Mouse (Mus musculus) A20 (cell line): ENCODE measurements around the gene Fez1.

Experiments
- DNase-seq: peaks from one replicate; pipeline ENCODE4 v3.0.0-alpha.2; 2011; ENCODE audit warnings: low read depth, low spot score

The Fez1 gene

DNA sequence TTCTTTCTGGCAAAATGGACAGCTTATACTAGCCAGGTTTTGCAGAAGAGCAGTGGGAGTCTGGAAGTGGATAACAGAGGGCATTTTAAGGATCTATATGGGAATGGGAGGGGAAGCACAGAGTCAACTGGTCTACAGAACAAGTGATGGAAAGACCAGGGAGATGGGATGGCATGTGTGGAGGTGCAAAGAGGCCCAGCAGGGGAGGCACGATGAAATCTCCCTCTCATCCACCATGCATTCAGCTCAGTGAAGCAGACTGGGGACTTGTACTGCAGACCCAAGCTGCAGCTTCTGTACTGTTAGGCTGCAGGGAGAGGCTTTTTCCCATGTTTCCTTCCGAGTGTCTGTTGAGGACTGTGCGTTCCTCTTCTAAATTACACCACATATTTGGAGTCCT is 12.2 kb downstream of the Fez1 start:
- no peak for DNase-seq

DNA sequence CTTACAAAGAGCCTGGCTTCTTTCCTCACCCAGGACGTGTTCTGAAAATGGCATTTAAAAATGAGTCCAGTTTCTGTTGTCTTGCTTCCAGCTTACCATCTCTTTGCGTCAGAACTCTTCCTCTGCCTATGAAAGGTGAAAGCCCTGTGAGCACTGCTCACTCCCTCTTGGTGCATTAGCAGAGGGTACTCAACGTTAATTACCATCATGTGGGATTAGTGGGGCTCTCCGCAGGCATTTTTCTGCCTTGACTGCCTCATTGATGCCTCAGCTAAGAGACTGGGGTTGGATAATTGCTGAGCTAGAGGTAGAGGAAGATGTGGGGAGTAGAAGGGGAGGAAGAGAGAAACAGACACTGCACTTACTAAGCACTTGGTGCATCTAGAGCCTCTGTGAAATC is 24.7 kb downstream of the Fez1 start:
- no peak for DNase-seq

DNA sequence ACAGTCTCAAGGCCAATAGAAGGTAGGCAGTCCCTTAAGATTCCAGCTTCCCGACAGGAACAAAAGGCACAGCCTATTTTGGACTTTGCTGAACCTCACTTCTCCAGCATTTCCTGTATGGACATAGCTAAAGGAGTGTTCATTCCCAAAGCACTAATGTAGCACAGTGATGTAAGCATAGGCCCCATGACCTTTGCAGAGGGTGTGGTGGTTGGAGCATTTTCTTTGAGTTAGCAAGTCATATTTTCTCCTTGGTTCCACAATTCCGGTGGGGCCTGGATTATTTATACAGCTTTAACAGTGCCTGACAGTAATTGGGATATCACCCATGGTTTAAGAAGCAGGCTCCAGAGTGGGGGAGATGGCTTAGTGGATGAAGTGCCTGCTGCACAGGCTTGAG is 27.0 kb downstream of the Fez1 start:
- DNase-seq = no peak

DNA sequence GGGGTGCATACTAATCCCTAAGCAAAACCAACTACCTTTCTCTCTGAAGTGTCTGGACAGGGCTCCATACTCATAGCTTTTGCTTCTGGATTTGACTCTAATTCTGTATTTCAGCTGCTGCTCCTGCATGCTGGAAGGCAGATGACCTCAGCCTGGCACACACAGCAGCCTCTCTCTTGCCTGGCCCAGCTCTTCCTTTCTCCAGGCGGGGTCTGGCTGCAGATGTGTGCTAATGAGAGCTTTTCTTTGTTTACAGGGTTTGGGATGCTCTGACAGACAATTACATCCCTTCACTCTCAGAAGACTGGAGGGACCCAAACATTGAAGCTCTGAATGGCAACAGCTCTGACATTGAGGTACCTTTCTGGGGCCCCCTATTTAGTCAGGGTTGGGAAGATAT is 28.4 kb downstream of the Fez1 start:
- no peak for DNase-seq

DNA sequence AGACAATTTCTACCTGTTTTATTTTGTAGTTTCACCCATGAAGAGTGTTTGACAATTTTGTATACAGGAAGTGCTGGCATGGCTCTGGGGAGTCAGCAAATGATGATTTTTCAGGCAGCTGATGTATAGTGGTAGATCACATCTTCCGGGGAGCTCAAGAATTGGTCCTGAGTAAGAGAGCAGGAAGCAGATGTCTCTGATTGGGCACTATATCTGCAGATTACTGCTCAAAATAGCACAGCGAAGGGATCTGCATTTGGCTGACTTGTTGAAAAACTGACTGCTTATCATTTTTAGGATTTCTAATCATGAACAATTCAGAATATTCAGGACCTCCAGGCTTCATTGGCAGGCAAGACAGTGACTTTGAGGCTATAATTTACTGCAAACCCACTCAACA is 30.5 kb downstream of the Fez1 start:
- DNase-seq = no peak

DNA sequence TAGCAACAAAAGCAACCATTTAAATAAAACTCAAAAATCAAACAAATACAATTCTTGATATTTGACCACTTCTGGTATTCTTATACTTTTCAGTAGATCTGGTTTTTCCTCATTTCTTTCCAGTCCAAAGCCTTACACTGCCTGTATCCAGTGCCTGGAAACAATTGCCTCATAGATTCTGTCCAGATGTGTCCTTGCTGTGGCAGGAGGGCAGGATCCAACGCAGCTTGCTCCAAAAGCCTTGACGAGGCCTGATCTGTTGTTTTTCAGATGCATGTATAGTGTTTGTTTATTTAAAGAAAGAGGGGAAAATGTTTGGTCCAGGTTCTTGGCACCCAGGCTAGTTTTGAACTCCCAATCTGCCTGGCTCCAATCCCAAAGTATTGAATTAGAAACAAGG is 34.7 kb downstream of the Fez1 start:
- no peak for DNase-seq

DNA sequence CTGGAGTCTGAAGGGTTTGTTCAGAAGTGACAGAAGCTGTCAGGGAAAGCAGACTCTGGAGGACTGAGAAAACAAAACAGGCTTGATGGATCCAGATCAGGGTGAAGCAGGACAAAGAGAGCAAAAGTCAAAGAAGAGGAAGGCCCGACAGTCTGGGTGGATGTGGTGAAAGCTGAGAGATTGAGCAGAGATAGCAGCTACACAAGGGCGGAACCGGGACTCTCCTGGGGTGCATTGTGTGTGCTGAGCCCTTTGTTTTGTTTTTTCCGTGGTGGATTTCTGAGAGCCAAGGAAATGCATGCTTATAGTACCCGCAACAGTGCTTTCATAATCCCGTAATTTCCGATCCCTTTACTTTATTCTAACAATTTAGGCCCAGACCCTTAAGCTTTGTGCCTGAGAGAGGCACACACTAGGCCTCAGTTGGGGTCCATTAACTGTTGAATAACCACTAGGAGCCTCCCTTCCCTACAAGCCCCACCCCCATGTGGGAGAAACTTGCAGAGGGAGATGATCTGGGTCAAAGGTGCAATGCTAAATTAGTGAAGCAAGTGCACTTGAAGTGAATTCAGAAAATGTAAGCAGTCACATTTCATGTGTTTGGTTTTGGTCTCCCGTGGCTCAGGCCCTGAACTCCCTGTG is 35.9 kb downstream of the Fez1 start:
- no peak for DNase-seq

DNA sequence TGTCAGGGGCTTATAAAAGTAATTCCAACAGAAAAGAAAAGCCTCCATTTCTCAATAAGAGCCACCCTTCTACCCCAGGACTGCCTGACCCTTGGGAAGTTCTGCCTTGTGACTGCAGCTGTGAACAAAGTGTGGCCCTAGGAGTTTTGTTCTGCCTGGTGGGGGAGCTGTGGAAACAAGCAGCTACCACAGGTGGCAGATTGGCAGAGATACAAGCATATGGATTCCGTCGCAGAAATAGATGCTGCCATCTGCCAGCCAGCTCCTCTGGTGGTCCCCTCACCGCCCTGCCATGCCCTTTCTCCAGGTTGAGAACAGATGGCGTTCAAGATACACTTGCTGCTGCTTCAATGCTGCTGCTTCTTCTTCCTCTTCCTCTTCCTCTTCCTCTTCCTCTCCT is 37.0 kb downstream of the Fez1 start:
- no peak for DNase-seq

DNA sequence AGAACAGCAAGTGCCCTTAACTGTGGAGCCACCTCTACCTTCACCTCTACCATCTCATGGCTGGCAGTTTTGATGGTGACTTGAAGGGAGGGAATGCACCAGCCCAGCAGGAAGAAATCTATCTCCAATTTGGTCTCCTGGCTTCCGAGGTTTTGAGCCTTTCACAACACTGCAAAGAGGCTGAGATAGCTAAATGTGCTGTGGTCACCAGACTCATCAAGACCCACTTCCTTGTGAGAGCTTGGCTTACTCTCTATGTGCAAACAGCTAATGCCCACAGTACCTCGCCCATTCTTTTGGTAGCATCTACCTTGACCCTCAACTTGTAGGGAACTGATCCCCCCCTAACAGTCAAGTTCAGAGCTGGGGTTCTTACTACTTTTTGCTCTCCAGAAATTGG is 40.9 kb downstream of the Fez1 start:
- no peak for DNase-seq

DNA sequence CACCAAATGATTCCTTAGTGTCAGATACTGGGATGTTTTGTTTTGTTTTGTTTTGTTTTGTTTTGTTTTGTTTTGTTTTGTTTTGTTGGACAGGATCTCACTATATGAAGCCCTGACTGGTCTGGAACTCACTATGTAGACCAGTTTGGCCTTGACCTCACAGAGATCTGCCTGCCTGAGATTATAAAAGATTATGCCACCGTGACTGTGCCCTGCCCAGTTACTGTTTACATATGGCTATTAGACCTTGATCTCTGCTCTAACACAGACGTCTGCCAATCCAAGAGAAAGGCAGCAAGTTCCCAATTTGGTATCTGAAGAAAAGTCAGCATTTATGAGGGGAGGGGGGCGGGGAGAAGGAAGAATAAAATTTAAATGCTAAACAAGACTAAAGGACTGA is 42.0 kb downstream of the Fez1 start:
- DNase-seq = no peak

DNA sequence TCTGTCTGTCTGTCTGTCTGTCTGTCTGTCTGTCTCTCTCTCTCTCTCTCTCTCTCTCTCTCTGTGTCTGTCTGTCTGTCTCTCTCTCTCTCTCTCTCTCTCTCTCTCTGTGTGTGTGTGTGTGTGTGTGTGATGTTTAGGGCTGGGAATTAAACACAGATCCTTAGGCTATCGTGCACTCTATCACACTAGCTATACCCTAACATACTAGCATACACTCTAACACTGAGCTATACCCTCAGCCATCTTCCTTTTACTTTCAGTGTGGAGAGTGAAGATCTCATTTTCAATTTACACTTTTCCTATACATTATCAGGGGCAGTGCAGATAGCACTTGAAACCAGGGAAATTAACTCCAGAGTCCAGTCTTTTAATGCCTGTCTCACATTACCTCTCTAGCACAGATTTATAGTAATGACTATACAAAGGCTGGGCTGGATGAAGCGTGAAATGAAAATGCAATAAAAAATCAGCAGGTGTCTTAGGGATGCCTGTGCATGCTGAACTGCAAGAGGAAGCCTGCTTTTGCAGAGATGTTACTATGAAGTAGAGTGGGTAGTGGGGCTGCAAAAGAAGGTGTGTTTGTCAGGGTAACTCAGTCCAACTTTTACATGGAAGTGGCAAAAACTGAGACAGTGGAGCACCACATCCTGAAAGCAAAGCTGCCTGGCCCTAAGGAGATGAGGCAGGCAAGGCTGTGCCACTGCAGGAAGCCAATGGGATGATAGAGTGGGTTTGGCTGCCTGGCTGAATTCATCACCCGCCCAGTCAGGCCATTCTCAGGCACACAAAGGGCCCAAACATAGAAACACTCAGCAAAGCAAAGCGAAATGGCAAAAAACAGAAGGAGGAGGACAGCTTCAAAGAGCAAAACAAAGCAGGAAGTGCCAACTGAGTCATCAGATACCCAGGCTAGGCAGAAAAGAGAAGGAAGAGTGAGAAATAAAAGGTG is 43.5 kb downstream of the Fez1 start:
- DNase-seq = no peak

DNA sequence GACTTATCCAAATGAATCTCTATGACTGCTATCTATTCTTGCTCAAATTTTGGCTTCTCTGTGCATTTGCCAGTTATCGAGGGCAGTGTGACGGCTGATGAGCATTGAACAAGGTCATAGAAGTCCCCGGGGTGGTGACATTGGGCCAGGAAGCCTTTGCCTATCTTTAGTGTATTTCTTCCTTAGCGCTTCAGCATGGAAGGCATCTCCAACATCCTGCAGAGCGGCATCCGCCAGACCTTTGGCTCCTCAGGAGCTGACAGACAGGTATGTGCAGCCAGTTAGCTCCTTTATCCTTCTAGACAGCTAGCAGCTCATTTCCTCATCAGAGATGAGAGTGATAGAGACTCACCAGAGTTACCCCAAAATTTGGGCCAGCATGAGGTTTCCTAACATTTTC is 47.0 kb downstream of the Fez1 start:
- DNase-seq = no peak

DNA sequence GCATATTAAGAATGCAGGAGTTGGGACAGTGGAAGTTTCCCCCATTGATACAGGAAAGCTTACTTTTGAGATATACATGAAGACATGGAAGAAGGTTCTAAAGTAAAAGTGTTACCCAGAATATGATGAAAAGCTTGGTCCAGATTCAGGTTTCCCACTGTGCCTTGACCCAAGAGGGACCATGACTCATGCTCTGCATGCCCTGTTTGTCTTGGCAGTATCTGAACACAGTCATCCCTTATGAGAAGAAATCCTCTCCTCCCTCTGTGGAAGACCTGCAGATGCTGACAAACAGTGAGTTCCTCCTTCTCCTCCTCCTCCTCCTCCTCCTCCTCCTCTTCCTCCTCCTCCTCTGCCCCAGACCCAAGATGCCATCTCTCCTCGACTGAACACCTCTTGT is 48.6 kb downstream of the Fez1 start:
- DNase-seq = no peak

DNA sequence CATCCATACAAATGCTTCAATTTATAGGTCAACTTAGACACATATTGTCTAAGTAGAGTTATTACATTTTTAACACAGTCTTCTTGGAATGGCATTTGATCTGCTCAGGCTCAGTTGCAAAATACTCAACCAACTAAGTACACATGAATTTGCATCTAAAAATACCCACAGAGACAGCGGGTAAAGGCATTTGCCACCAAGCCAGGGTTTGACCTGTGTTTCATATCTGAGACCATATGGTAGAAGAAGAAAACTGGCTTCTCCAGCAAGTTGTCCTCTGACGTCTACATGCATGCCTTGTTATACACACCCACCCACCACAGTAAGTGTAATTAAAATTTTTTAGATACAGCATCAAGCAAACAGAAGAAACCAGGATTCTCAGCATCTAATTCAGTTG is 52.1 kb downstream of the Fez1 start:
- no peak for DNase-seq

DNA sequence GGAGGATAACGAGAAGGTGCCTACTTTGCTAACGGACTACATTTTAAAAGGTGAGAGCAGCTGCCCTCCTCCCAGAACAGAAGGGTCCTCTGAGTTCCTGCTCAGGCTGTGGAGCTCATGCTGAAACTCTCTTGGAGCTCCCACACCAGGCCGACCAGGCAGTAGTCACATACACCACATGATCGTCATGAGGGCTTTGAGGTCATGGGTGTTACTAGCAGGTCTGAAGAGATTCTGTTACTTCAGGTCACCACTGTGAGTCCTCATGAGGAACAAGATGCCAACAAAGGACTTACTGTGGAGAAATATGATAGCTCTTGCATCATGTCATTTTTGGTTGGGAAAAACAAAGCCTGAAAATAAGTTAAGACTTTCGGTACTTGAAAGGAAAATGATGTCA is 54.6 kb downstream of the Fez1 start:
- no peak for DNase-seq

DNA sequence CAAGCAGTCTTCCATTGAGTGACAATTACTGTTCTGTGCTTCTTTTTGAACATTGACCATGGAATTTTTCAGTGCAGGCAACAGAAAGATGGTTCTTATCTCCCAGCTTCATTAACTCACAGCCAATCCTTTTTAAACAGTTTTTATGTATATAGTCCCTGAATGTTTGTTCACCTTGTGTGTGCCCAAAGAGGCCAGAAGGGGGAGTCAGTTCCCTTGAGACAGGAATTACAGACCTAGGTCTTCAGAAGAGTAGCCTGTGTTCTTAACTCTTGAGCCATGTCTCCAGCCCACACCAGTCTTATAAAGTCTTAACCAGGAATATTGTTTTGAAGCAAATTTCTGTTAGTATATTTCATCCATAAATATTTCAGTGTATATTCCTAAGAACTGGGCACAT is 55.1 kb downstream of the Fez1 start:
- peak; percentile 8 for DNase-seq

DNA sequence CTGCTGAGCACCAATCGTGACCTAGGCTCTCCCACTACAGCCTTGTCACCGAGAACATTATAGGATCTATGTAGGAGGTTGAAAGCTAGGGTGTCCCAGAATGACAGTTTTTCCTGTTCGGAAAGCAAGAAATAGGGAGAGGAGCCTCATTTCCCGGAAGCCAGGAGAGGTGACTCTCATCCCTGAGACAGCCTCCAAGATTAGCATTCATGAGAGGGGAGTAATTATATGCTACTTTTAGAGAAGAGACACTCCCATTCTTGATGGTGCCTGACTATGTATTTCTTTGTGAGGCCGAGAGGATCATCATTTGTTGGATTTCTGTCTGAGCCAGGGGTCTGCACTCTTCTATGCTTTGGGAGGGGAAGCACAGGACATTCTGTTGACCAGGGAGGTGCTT is 60.0 kb downstream of the Fez1 start:
- no peak for DNase-seq

DNA sequence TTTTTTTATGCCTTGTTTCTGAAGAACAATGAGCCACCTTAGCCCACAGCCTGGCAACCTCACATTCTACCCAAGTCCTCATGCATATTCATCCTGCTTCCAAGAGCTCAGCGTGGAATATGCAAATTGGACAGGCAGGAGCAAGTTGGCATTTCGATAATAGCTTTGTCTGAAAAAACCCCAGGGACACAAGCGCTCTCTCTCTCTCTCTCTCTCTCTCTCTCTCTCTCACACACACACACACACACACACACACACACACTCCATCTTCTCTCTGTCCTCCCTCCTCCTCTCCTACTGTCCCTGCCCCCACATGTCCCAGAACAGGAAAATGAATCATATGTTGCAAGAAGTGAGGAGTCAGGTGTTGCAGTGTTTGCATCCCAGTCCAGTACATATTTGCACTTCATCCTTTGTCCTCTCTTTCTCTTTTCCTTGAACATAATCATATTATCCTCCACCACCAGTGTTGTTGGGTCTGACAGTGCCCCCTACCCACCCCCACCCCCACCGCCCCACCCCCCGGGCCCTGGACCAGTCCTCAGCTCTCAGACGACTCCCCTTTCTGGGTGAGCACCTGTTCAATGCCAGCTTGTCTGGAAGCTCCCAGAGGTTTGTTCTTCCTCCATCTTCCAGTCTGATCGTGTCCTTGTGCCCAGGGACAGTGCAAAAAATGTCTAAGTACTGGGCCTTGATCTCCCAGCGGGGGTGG is 60.5 kb downstream of the Fez1 start:
- no peak for DNase-seq

DNA sequence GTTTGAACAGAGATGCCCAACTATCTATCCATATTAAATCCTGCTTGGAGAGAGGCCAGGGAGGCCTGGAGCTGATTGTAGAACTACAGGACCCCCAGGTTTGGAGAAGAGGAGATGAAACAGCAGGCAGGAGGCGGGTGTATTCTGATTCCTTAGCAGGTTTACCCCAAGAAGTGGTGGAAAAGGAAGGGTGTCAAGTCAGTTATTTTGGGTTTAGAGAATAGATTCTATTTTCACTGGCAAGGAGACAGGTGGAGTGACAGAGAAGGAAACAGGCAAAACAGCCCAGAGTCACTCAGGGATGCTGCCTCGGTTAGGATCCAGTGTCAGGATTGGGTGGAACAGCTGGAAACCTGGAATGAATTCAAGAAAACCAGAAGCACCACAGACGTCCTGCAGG is 61.9 kb downstream of the Fez1 start:
- no peak for DNase-seq

DNA sequence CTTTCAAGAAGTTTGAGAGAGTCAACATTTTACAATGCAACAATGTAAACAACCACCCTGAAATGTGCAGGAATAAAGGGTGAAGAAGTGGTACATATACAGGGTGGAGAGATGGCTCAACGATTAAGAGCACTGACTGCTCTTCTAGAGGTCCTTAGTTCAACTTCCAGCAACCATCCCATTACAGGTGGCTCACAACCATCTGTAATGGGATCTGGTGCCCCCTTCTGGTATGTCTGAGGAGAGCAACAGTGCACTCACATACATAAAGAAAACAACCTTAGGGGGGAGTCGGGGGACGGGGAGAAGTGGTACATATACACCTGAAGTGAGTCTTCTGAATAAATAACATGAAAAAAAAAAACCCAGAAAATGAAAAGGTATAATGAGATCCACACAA is 63.6 kb downstream of the Fez1 start:
- peak; percentile 46 for DNase-seq

DNA sequence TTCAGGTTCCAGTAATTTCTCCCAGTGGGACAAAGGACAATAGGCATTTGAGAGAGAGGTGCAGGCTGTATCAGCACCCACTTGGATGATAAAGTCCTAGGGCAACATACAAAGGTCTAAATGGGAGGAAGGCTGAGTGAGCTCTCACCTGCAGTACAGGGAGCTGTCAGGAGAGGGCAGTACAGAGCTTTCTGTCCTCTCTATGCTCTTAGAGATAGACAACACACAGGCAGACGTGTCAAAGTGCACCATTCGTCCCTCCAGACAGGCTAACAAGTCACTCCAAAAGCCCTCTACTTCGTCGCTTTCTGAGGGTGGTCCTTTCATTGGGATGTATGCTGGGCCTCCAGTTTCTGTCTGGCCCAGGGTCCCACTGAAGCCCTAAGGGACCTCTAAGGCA is 68.9 kb downstream of the Fez1 start:
- peak; percentile 62 for DNase-seq

DNA sequence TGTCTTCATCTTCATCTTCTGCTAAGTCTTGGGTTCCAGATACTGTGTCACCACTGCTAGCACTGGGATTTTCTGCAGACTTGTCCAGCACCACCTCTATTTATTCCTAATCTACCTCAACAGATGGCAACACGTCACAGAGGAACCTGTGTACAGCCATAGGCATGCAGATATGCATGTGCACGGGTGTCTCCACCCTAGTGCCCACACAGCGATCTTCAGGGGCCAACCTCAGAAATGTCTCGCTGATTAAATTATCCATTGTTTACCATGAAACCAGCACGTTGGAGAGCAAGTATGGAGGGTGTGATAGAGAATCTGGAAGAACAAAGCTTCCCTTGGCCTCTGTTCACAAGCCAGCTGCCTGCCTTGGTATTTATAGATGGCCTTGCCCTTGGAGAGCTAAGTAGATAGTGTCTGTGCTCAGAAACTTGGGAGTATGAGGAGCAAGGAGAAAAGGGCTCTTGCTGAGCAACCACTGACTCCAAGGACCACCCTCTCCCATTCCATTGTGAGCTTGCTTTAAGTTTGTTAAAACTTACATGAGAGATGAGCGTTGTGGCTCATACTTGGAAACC is 71.8 kb downstream of the Fez1 start:
- no peak for DNase-seq
